In genomic region chr7:99425706-99426105, GRCm38 (mm10) we compare ENCODE assay signal across 18 mouse cellular contexts. TPM values are rescaled to one million over a fixed set of nuclear protein-coding genes. Genes with fewer than 3 reads are reported as not detected.
DNase-seq lines count a peak whose midpoint lies in the region; ATAC-seq lines count a peak whose summit lies in the region.
"Had no signal": no experiment of that assay in that cellular context is flagged by ENCODE, and none has a peak within 500 bp of the region (broad histone marks: within the 10 kb centered on the region; RNA-seq: fewer than 3 reads in every experiment).

No protein-coding gene starts in this region.

- H3K27ac ChIP-seq in hindbrain, embryonic 10.5 days: peak overlapping the region; percentile 83
- no peak overlapping the region for H3K27ac ChIP-seq in hindbrain, embryonic 14.5 days
- peak overlapping the region; percentile 81 for H3K27ac ChIP-seq in midbrain, embryonic 12.5 days (replicated peaks)
- no peak overlapping the region for H3K27ac ChIP-seq in midbrain, embryonic 16.5 days (ENCODE audit: low read length)
- peak overlapping the region; percentile 8; the same call in 1 of the 2 replicates for H3K27ac ChIP-seq in embryonic facial prominence, embryonic 13.5 days
- H3K27ac ChIP-seq: liver, embryonic 13.5 days; lung, embryonic 15.5 days had no signal

- no peak overlapping the region for H3K4me2 ChIP-seq in hindbrain, embryonic 14.5 days (replicated peaks)
- H3K4me2 ChIP-seq in midbrain, embryonic 12.5 days (replicated peaks): no peak overlapping the region
- no peak overlapping the region for H3K4me2 ChIP-seq in midbrain, embryonic 16.5 days (ENCODE audit: low read length)
- H3K4me2 ChIP-seq in embryonic facial prominence, embryonic 13.5 days: no peak overlapping the region
- H3K4me2 ChIP-seq: heart, embryonic 13.5 days; limb, embryonic 12.5 days; liver, embryonic 13.5 days; lung, embryonic 15.5 days had no signal

- no peaks in the 10 kb centered on the region for H3K27me3 ChIP-seq in hindbrain, embryonic 10.5 days (ENCODE audit: insufficient read depth, poor library complexity, severe bottlenecking)
- H3K27me3 ChIP-seq in hindbrain, embryonic 14.5 days (ENCODE audit: control insufficient read depth, insufficient read depth, low read length): no peaks in the 10 kb centered on the region
- no peaks in the 10 kb centered on the region for H3K27me3 ChIP-seq in midbrain, embryonic 12.5 days
- no peaks in the 10 kb centered on the region for H3K27me3 ChIP-seq in midbrain, embryonic 16.5 days (ENCODE audit: control insufficient read depth, insufficient read depth, low read depth, low read length)
- H3K27me3 ChIP-seq in embryonic facial prominence, embryonic 13.5 days: no peaks in the 10 kb centered on the region
- H3K27me3 ChIP-seq: heart, embryonic 13.5 days; liver, embryonic 13.5 days; lung, embryonic 15.5 days had no signal

- H3K4me3 ChIP-seq in hindbrain, embryonic 10.5 days: no peak overlapping the region
- H3K4me3 ChIP-seq in hindbrain, embryonic 14.5 days (replicated peaks; ENCODE audit: low read length): no peak overlapping the region
- H3K4me3 ChIP-seq in midbrain, embryonic 12.5 days: no peak overlapping the region
- no peak overlapping the region for H3K4me3 ChIP-seq in midbrain, embryonic 16.5 days (ENCODE audit: low read depth, low read length)
- no peak overlapping the region for H3K4me3 ChIP-seq in embryonic facial prominence, embryonic 13.5 days
- H3K4me3 ChIP-seq: heart, embryonic 13.5 days; limb, embryonic 12.5 days; liver, embryonic 13.5 days; lung, embryonic 15.5 days; myocyte had no signal

- H3K4me1 ChIP-seq in hindbrain, embryonic 10.5 days (replicated peaks): peaks cover 50% of the 10 kb centered on the region
- peaks cover 10% of the 10 kb centered on the region; the same call in 1 of the 2 replicates for H3K4me1 ChIP-seq in hindbrain, embryonic 14.5 days (replicated peaks; ENCODE audit: control insufficient read depth, insufficient read depth, low read length)
- peaks cover 35% of the 10 kb centered on the region for H3K4me1 ChIP-seq in midbrain, embryonic 12.5 days
- peaks cover 15% of the 10 kb centered on the region for H3K4me1 ChIP-seq in midbrain, embryonic 16.5 days (ENCODE audit: control insufficient read depth, insufficient read depth, low read length)
- peaks cover 34% of the 10 kb centered on the region for H3K4me1 ChIP-seq in embryonic facial prominence, embryonic 13.5 days

- WGBS in hindbrain, embryonic 10.5 days: 89% methylated on average over 4 of the region's 4 CpGs
- WGBS in hindbrain, embryonic 14.5 days: 85% methylated on average over 4 of the region's 4 CpGs
- WGBS in midbrain, embryonic 12.5 days: 88% methylated on average over 4 of the region's 4 CpGs
- WGBS in midbrain, embryonic 16.5 days: 86% methylated on average over 4 of the region's 4 CpGs
- 90% methylated on average over 4 of the region's 4 CpGs for WGBS in embryonic facial prominence, embryonic 13.5 days

- H3K9me3 ChIP-seq in hindbrain, embryonic 10.5 days: no peaks in the 10 kb centered on the region
- H3K9me3 ChIP-seq in hindbrain, embryonic 14.5 days (ENCODE audit: control insufficient read depth, low read length): no peaks in the 10 kb centered on the region
- H3K9me3 ChIP-seq in midbrain, embryonic 12.5 days: no peaks in the 10 kb centered on the region
- no peaks in the 10 kb centered on the region for H3K9me3 ChIP-seq in midbrain, embryonic 16.5 days (replicated peaks; ENCODE audit: control insufficient read depth, low read length, poor library complexity, severe bottlenecking)
- no peaks in the 10 kb centered on the region for H3K9me3 ChIP-seq in embryonic facial prominence, embryonic 13.5 days
- H3K9me3 ChIP-seq: heart, embryonic 13.5 days; limb, embryonic 12.5 days; liver, embryonic 13.5 days; lung, embryonic 15.5 days had no signal

- H3K36me3 ChIP-seq in hindbrain, embryonic 10.5 days: peaks cover 44% of the 10 kb centered on the region
- H3K36me3 ChIP-seq in hindbrain, embryonic 14.5 days (replicated peaks; ENCODE audit: control insufficient read depth, insufficient read depth): peaks cover 3% of the 10 kb centered on the region; the same call in 1 of the 2 replicates
- peaks cover 4% of the 10 kb centered on the region; the same call in 1 of the 2 replicates for H3K36me3 ChIP-seq in midbrain, embryonic 12.5 days
- H3K36me3 ChIP-seq in midbrain, embryonic 16.5 days (ENCODE audit: control insufficient read depth, insufficient read depth, low read length): 0 out of 2 replicates have a peak, but pooled peaks cover 3% of the 10 kb centered on the region
- no peaks in the 10 kb centered on the region for H3K36me3 ChIP-seq in embryonic facial prominence, embryonic 13.5 days
- H3K36me3 ChIP-seq: limb, embryonic 12.5 days; liver, embryonic 13.5 days; lung, embryonic 15.5 days had no signal

- no peak for ATAC-seq in hindbrain, embryonic 14.5 days (ENCODE audit: low FRiP score)
- no peak for ATAC-seq in midbrain, embryonic 12.5 days (ENCODE audit: low FRiP score, low read depth)
- ATAC-seq in midbrain, embryonic 16.5 days: no peak
- ATAC-seq in embryonic facial prominence, embryonic 13.5 days (ENCODE audit: insufficient number of reproducible peaks, insufficient read depth, low FRiP score, low TSS enrichment, low read depth): no peak

- no peak for DNase-seq in hindbrain, embryonic 10.5 days (ENCODE audit: low spot score)
- DNase-seq in hindbrain, embryonic 14.5 days (ENCODE audit: low spot score): no peak
- DNase-seq in urinary bladder, postnatal 36 days (ENCODE audit: low spot score in 2 of 2): no peak
- DNase-seq in urinary bladder, postnatal 25 days (ENCODE audit: low spot score): no peak
- DNase-seq: adrenal gland, adult 8-10 months; cerebellum, adult 8-10 months; kidney, adult 8-10 months; liver, embryonic 13.5 days; lung, postnatal 4 days; right cerebral cortex, postnatal 25 days; thymus, adult 18-20 months had no signal

- H3K9ac ChIP-seq in hindbrain, embryonic 14.5 days: no peak overlapping the region
- no peak overlapping the region for H3K9ac ChIP-seq in midbrain, embryonic 12.5 days (replicated peaks)
- H3K9ac ChIP-seq in midbrain, embryonic 16.5 days (ENCODE audit: low read depth, low read length): no peak overlapping the region
- H3K9ac ChIP-seq in embryonic facial prominence, embryonic 13.5 days: no peak overlapping the region
- H3K9ac ChIP-seq: limb, embryonic 12.5 days; liver, embryonic 13.5 days; lung, embryonic 15.5 days had no signal

RNA-seq across cellular contexts. Expression of gene Klhl35, which starts 40.1 kb away (rescaled TPM):
- 5.9 and 24.4 TPM in 2 replicates for polyA plus RNA-seq in hindbrain, embryonic 10.5 days (2016; fragmentation: Nextera tagmentation; extraction: Ambion mirVana)
- polyA plus RNA-seq in hindbrain, embryonic 14.5 days (2014; fragmentation: Nextera tagmentation; extraction: Ambion mirVana): 4.1 and 4.7 TPM in 2 replicates
- 37.4 and 38.1 TPM in 2 replicates for polyA plus RNA-seq in midbrain, embryonic 12.5 days (2016; fragmentation: Nextera tagmentation; extraction: Ambion mirVana)
- 2.5 and 2.9 TPM in 2 replicates for polyA plus RNA-seq in midbrain, embryonic 16.5 days (2015; fragmentation: Nextera tagmentation; extraction: Ambion mirVana)
- 0.61 and 0.84 TPM in 2 replicates for polyA plus RNA-seq in embryonic facial prominence, embryonic 13.5 days (2015; fragmentation: Nextera tagmentation; extraction: Ambion mirVana)
- polyA plus RNA-seq: myocyte had no signal

RNA-seq across cellular contexts. Expression of gene Gdpd5, which starts 44.5 kb away (rescaled TPM):
- 33.8 and 43.8 TPM in 2 replicates for polyA plus RNA-seq in hindbrain, embryonic 10.5 days (2016; fragmentation: Nextera tagmentation; extraction: Ambion mirVana)
- 37.7 and 46.2 TPM in 2 replicates for polyA plus RNA-seq in hindbrain, embryonic 14.5 days (2014; fragmentation: Nextera tagmentation; extraction: Ambion mirVana)
- 32.7 and 32.9 TPM in 2 replicates for polyA plus RNA-seq in midbrain, embryonic 12.5 days (2016; fragmentation: Nextera tagmentation; extraction: Ambion mirVana)
- polyA plus RNA-seq in midbrain, embryonic 16.5 days (2015; fragmentation: Nextera tagmentation; extraction: Ambion mirVana): 45.0 and 55.6 TPM in 2 replicates
- 10.8 and 11.3 TPM in 2 replicates for polyA plus RNA-seq in embryonic facial prominence, embryonic 13.5 days (2015; fragmentation: Nextera tagmentation; extraction: Ambion mirVana)

RNA-seq across cellular contexts. Expression of gene Rps3, which starts 57.8 kb away (rescaled TPM):
- 680 and 779 TPM in 2 replicates for polyA plus RNA-seq in hindbrain, embryonic 10.5 days (2016; fragmentation: Nextera tagmentation; extraction: Ambion mirVana)
- 445 and 515 TPM in 2 replicates for polyA plus RNA-seq in hindbrain, embryonic 14.5 days (2014; fragmentation: Nextera tagmentation; extraction: Ambion mirVana)
- 555 and 561 TPM in 2 replicates for polyA plus RNA-seq in midbrain, embryonic 12.5 days (2016; fragmentation: Nextera tagmentation; extraction: Ambion mirVana)
- polyA plus RNA-seq in midbrain, embryonic 16.5 days (2015; fragmentation: Nextera tagmentation; extraction: Ambion mirVana): 405 and 414 TPM in 2 replicates
- 814 and 862 TPM in 2 replicates for polyA plus RNA-seq in embryonic facial prominence, embryonic 13.5 days (2015; fragmentation: Nextera tagmentation; extraction: Ambion mirVana)

Comparison
In these comparisons a context has a peak if more than half of its experiments do, and no peak if none do; other contexts are left out.
1. H3K27ac ChIP-seq: peak in hindbrain, embryonic 10.5 days (single experiment), midbrain, embryonic 12.5 days (single experiment) and embryonic facial prominence, embryonic 13.5 days (single experiment); none in hindbrain, embryonic 14.5 days (single experiment) and midbrain, embryonic 16.5 days (single experiment).